Mouse (Mus musculus): ENCODE results near the gene Kcnh4. TPM values are rescaled to one million over a fixed set of nuclear protein-coding genes. Genes with fewer than 3 reads are reported as not detected.

Kcnh4 gene
- total and polyA plus RNA-seq, 3 experiments, result 0.04 TPM; not detected in 2

DNA sequence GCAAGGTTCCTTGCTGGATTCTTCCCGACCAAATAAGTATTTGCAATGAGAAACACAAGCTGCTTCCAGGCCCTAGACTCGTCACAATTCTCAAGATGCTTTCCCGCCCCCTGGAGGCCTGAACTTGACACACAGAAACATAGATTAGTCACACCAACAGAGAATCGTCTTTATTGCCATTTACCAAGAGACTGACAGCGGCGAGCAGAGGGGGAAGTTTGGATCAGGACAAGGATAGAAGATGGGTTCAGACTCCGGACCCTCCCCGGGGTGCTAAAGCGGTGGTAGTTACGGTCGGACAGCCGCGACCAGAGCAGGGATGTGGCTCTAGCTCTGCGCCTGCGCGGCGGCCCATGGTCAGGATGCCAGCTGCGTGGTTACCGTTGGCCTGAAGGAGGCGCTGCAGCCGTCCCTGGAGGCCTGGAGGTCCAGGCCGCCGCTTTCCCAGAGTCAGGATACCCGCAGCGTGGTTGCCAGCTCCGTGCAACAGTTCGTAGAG, 1.9 kb upstream of the Kcnh4 start:
- peak; percentile 82 for TF ChIP-seq CTCF (IDR thresholded peaks at IDR 0.05)
- TF ChIP-seq POLR2A (IDR thresholded peaks at IDR 0.05; ENCODE audit: insufficient read depth, low read depth, low read length), result no peak
- H3K4me1 ChIP-seq (ENCODE audit: control insufficient read depth, insufficient read depth, low read length), result peaks cover 1% of the 10 kb centered on the region; the same call in 1 of the 2 replicates
- peaks cover 10% of the 10 kb centered on the region for H3K27me3 ChIP-seq (ENCODE audit: control insufficient read depth, insufficient read depth, low read length)
- WGBS, result under 1% methylated on average over 27 of the region's 27 CpGs
- peak overlapping the region; percentile 69 for H3K9ac ChIP-seq (ENCODE audit: low read depth, low read length)
- intact Hi-C loops (cut with DNase I), result loop anchor here (1.0 to 5.0 kb wide), 4 partner anchors 17 to 189 kb away; partner anchors contain the start of genes Cnp and Dnajc7
- no peak overlapping the region for H3K27ac ChIP-seq
- no peaks in the 10 kb centered on the region for H3K36me3 ChIP-seq (ENCODE audit: control insufficient read depth, insufficient read depth, low read length)
- peak overlapping the region; percentile 61 for H3K4me3 ChIP-seq
- DNase-seq, result peak; percentile 88 to 92
- no peaks in the 10 kb centered on the region for H3K79me2 ChIP-seq (replicated peaks; ENCODE audit: control insufficient read depth, insufficient read depth, low read length)

DNA sequence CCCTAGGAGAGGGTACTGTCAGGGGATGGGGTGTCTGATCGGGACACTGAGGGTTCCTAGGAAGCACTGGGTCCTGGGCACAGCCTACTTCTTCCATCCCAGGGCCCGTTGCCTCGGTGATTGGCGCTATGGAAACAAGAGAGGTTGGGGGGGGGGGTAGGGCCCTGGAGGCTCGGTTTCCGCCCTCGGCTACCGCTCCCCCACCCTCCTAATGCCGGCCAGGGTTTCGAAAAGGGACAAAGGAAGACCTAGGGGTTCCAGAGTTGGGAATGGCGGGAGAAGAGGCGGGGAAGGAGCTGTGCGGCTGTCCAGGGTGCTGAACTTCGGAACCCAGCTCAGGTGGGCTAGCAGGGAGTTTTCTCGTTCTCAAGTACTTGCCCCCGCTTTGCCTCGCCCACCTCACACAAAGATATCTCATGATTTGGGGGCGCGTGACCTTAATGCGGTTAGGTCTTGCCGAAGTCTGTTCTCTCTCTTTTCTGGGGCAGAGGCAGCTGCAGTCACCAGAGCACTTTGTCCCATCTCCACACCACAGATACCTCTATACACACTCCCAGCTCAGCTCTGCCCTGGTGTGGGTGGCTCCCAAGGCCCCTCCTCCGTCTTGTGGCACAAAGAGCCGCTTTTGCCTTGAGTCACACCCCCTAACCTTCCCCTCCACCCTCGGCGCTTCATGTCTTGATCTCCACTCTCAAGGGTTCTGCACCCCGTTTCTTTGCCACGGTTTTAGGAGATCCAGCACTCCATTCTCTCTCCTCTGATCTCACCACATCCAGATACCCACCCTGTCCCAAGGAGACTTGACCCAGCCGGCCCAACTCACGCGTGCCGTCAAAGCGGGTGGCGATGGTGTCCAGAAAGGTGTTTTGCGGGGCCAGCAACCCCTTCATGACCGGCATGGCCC, 783 bp downstream of the Kcnh4 start:
- intact Hi-C loops (cut with DNase I), result no loop called here
- Histone ChIP-seq H3K79me2 (replicated peaks; ENCODE audit: control insufficient read depth, insufficient read depth, low read length) (no peaks in the 10 kb centered on the region), H3K9ac (ENCODE audit: low read depth, low read length) (no peak overlapping the region), H3K36me3 (ENCODE audit: control insufficient read depth, insufficient read depth, low read length) (no peaks in the 10 kb centered on the region), H3K27me3 (ENCODE audit: control insufficient read depth, insufficient read depth, low read length) (peaks cover 10% of the 10 kb centered on the region), H3K4me1 (ENCODE audit: control insufficient read depth, insufficient read depth, low read length) (peaks cover 1% of the 10 kb centered on the region; the same call in 1 of the 2 replicates), H3K4me3 (no peak overlapping the region), H3K27ac (no peak overlapping the region)
- TF ChIP-seq CTCF (IDR thresholded peaks at IDR 0.05) (no peak), POLR2A (IDR thresholded peaks at IDR 0.05; ENCODE audit: insufficient read depth, low read depth, low read length) (no peak), EP300 (IDR thresholded peaks at IDR 0.05; ENCODE audit: insufficient read depth, low read depth, low read length) (no peak)
- peak in 1 of 2 experiments; percentile 64 for DNase-seq
- 4% methylated on average over 35 of the region's 35 CpGs for WGBS

DNA sequence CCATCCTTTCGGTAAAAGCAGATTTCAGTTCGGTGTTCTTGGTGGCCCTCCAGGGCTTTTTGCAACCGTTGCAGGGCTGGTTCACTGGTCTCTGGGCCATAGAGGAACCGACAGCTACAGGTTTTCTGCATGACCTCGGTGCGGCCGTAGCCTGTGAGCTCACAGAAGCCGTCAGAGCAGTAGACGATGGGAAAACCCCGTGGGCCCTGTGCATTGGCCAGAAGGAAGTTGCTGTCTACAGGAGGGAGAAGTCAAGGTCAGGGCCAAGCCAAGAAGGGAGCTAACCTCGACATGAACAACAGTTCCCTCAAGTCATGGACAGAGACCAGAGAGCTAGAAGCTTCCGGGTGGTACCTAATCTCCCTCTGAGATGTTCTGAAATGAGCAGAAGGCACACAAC, 2.2 kb downstream of the Kcnh4 start:
- H3K4me1 ChIP-seq (ENCODE audit: control insufficient read depth, insufficient read depth, low read length), result peaks cover 1% of the 10 kb centered on the region; the same call in 1 of the 2 replicates
- WGBS, result 74% methylated on average over 12 of the region's 12 CpGs
- H3K79me2 ChIP-seq (replicated peaks; ENCODE audit: control insufficient read depth, insufficient read depth, low read length), result no peaks in the 10 kb centered on the region
- H3K27ac ChIP-seq, result no peak overlapping the region
- peaks cover 10% of the 10 kb centered on the region for H3K27me3 ChIP-seq (ENCODE audit: control insufficient read depth, insufficient read depth, low read length)
- DNase-seq, result no peak
- no peaks in the 10 kb centered on the region for H3K36me3 ChIP-seq (ENCODE audit: control insufficient read depth, insufficient read depth, low read length)
- no peak overlapping the region for H3K9ac ChIP-seq (ENCODE audit: low read depth, low read length)
- H3K4me3 ChIP-seq, result no peak overlapping the region
- TF ChIP-seq EP300 (IDR thresholded peaks at IDR 0.05; ENCODE audit: insufficient read depth, low read depth, low read length), result no peak
- TF ChIP-seq CTCF (IDR thresholded peaks at IDR 0.05), result no peak
- TF ChIP-seq POLR2A (IDR thresholded peaks at IDR 0.05; ENCODE audit: insufficient read depth, low read depth, low read length), result no peak
- intact Hi-C loops (cut with DNase I), result no loop called here

DNA sequence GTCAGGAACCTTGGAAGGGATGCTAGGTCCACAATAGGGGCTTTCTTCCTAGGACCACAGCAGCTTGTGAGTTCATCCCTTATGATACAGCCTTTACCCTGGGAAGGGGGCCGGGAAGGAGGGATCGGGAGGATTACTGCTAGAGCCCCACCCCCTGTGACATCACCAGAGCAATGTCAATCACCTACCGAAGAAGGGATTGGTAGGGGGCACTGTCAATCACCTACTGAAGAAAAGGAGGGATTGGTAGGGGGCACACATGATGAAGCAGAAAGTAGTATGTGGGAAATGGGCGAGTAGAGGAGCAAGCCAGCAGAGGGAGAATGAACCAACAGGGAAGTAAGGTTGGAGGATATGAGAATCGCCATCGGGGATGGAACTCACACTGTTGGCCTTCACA, 3.3 kb downstream of the Kcnh4 start:
- intact Hi-C loops (cut with DNase I), result no loop called here
- 54% methylated on average over 6 of the region's 6 CpGs for WGBS
- H3K9ac ChIP-seq (ENCODE audit: low read depth, low read length), result no peak overlapping the region
- peaks cover 10% of the 10 kb centered on the region for H3K27me3 ChIP-seq (ENCODE audit: control insufficient read depth, insufficient read depth, low read length)
- no peak overlapping the region for H3K4me3 ChIP-seq
- no peaks in the 10 kb centered on the region for H3K36me3 ChIP-seq (ENCODE audit: control insufficient read depth, insufficient read depth, low read length)
- DNase-seq, result no peak
- H3K4me1 ChIP-seq (ENCODE audit: control insufficient read depth, insufficient read depth, low read length), result peaks cover 1% of the 10 kb centered on the region; the same call in 1 of the 2 replicates
- H3K27ac ChIP-seq, result no peak overlapping the region
- TF ChIP-seq POLR2A (IDR thresholded peaks at IDR 0.05; ENCODE audit: insufficient read depth, low read depth, low read length) (no peak), EP300 (IDR thresholded peaks at IDR 0.05; ENCODE audit: insufficient read depth, low read depth, low read length) (no peak), CTCF (IDR thresholded peaks at IDR 0.05) (no peak)
- no peaks in the 10 kb centered on the region for H3K79me2 ChIP-seq (replicated peaks; ENCODE audit: control insufficient read depth, insufficient read depth, low read length)

DNA sequence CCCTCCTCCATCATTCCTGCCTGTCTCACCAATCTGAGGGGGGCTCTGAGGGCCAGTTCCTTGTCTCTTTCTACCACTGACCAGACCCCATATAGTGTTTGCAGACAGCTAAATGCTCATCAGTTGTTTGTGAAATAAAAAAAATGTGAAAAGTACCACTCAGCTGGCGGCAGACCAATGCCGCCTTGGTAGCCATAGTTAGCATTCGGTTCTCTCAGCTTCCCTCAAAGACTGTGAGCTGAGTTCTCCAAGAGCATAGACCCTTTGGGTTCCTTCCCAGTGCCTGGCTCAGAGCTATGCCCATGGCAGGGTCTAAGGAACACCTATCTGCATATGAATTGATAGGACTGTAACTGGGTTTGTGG, 5.1 kb downstream of the Kcnh4 start:
- no peak overlapping the region for H3K9ac ChIP-seq (ENCODE audit: low read depth, low read length)
- no peaks in the 10 kb centered on the region for H3K79me2 ChIP-seq (replicated peaks; ENCODE audit: control insufficient read depth, insufficient read depth, low read length)
- WGBS, result 82% methylated on average over 3 of the region's 3 CpGs
- intact Hi-C loops (cut with DNase I), result no loop called here
- H3K4me1 ChIP-seq (ENCODE audit: control insufficient read depth, insufficient read depth, low read length), result no peaks in the 10 kb centered on the region
- no peak overlapping the region for H3K4me3 ChIP-seq
- no peak for TF ChIP-seq POLR2A (IDR thresholded peaks at IDR 0.05; ENCODE audit: insufficient read depth, low read depth, low read length)
- no peak for TF ChIP-seq EP300 (IDR thresholded peaks at IDR 0.05; ENCODE audit: insufficient read depth, low read depth, low read length)
- TF ChIP-seq CTCF (IDR thresholded peaks at IDR 0.05), result no peak
- no peaks in the 10 kb centered on the region for H3K36me3 ChIP-seq (ENCODE audit: control insufficient read depth, insufficient read depth, low read length)
- no peak overlapping the region for H3K27ac ChIP-seq
- DNase-seq, result no peak
- peaks cover 8% of the 10 kb centered on the region for H3K27me3 ChIP-seq (ENCODE audit: control insufficient read depth, insufficient read depth, low read length)
